Mouse (Mus musculus): ENCODE measurements at regions not wholly inside any gene's neighbourhood (a gene's known extent, or its start where the extent isn't known, plus 50 kb on each side); places are given as distances from the start of the nearest gene placed in this dataset.

GRCm38 (mm10) chr10:72923611-72924010, 175.5 kb upstream of the Pcdh15 start:
- peak in 1 of 2 experiments; percentile 19 for DNase-seq (ENCODE audit: inconsistent age in 2 of 2, low spot score in 1 of 2)

GRCm38 (mm10) chr10:72956957-72957356, 142.2 kb upstream of the Pcdh15 start:
- peak in 1 of 2 experiments; percentile 31 for DNase-seq (ENCODE audit: inconsistent age in 2 of 2, low spot score in 1 of 2)

- no peak for DNase-seq (ENCODE audit: inconsistent age in 2 of 2, low spot score in 1 of 2)
Measured at GRCm38 (mm10) chr10:72960051-72960450, 139.1 kb upstream of the Pcdh15 start.

DNA sequence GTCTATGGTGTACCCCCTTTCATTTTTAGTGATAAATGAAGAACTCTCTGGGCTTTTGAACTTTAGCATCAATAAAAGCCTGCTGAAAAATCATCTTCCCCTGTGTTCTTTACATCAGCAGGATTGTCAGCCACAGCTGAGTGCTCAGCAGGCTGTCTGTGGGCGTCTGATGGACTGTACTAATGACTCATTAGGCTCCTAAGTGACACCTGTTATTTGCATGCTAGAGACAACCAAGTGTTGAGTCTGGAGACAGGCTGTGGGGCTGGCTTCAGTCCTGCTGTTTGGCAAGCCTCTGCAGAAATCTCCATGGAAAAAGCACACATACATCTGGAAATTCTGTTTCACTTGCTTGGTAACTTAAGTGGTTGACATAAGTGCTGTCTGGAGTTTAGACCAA, 117.8 kb upstream of the Pcdh15 start:
- no peak for DNase-seq (ENCODE audit: inconsistent age in 2 of 2, low spot score in 1 of 2)

DNA sequence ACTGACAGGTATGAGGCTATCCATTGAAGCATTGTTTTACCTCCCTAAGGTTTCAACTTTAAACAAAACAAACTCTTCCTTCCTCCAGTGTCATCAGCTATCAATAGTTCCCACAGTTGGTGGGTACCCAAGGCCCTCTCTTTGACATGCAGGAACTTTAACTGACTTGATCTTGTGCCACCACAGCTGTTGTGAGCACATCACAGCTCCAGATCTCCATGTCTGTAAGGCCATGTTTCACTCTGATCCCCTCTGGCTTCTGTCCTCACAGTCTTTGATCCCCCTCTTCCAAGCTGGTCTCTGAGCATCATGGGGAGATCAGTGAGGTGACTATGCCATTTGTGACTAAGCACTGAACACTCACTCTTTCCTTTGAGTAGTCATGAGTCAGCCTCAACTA, 110.8 kb upstream of the Pcdh15 start:
- DNase-seq (ENCODE audit: inconsistent age in 2 of 2, low spot score in 1 of 2) = no peak

- DNase-seq (ENCODE audit: inconsistent age in 2 of 2, low spot score in 1 of 2) = peak in 1 of 2 experiments; percentile 40
Measured at GRCm38 (mm10) chr10:73010897-73011296, 88.2 kb upstream of the Pcdh15 start.

- peak in 1 of 2 experiments; percentile 35 for DNase-seq (ENCODE audit: inconsistent age in 2 of 2, low spot score in 1 of 2)
Measured at GRCm38 (mm10) chr10:73011874-73012273, 87.3 kb upstream of the Pcdh15 start.

DNA sequence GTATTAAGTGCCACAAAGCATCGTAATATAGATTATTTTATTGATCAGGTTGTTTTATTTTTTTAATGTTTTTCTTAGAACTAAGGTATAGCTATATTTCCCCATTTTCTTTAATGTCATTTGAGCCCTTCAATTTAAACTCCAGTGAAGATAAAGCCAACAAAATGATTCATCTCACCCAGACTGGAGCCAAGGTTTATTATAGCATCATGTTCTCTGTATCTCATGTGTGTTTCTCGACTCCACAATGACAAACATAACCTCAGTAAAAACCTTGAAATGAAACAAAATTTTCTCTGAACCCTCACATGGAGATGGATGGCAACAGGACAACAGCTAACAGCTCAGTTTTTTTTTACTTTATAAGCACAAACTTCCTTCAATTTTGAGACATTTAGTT, 61.7 kb upstream of the Pcdh15 start:
- DNase-seq (ENCODE audit: inconsistent age in 2 of 2, low spot score in 1 of 2) = no peak

- no peak for DNase-seq (ENCODE audit: inconsistent age in 2 of 2, low spot score in 1 of 2)
Measured at GRCm38 (mm10) chr10:73039551-73039950, 59.6 kb upstream of the Pcdh15 start.
